Mouse (Mus musculus) spleen, adult 2 months (tissue): ENCODE measurements around the gene Mllt11. TPM values are rescaled to one million over a fixed set of nuclear protein-coding genes. Genes with fewer than 3 reads are reported as not detected.

Experiments
- DNase-seq, 2 experiments: peaks; one replicate each; pipeline versions ENCODE4 v3.0.0 to v3.0.0-alpha.2; 2012 to 2021; ENCODE audit warnings: low spot score in 2 of 2, low read depth in 1 of 2
- H3K27ac ChIP-seq: fragments of 200-500 bp; 2 replicates; pipeline ENCODE4 v1.5.1; 2012; ENCODE audit warnings: low read length, inconsistent platforms; ENCODE audit not compliant: insufficient read depth
- H3K27me3 ChIP-seq: fragments of 200-500 bp; 2 replicates; pipeline ENCODE4 v1.6.1; 2012; ENCODE audit warnings: mild to moderate bottlenecking, moderate library complexity, low read length, inconsistent platforms; ENCODE audit not compliant: control insufficient read depth, insufficient read depth
- H3K36me3 ChIP-seq: fragments of 200-500 bp; 2 replicates; pipeline ENCODE4 v1.6.1; 2012; ENCODE audit warnings: mild to moderate bottlenecking, low read length, inconsistent platforms; ENCODE audit not compliant: control insufficient read depth, insufficient read depth
- H3K4me1 ChIP-seq: fragments of 200-500 bp; 2 replicates; pipeline ENCODE4 v1.6.1; 2011; ENCODE audit warnings: inconsistent platforms; ENCODE audit not compliant: control insufficient read depth, insufficient read depth, insufficient read length
- H3K4me3 ChIP-seq: fragments of 200-500 bp; 2 replicates; pipeline ENCODE4 v1.5.1; 2011; ENCODE audit warnings: mild to moderate bottlenecking, inconsistent platforms; ENCODE audit not compliant: insufficient read depth, insufficient read length; ENCODE audit errors: extremely low read depth
- CTCF ChIP-seq: fragments of 200-500 bp; IDR thresholded peaks from 2 replicates; pipeline ENCODE4 v1.5.1; 2011; ENCODE audit warnings: mild to moderate bottlenecking, inconsistent platforms; ENCODE audit not compliant: insufficient read depth, insufficient read length, insufficient replicate concordance; ENCODE audit errors: extremely low read depth
- POLR2A ChIP-seq: fragments of 200-500 bp; IDR thresholded peaks from 2 replicates; pipeline ENCODE4 v1.6.1; 2011; ENCODE audit warnings: low read depth, low read length, inconsistent platforms
- WGBS: fragments of 180-500 bp; shearing (Covaris S2); methylation state at CpG from one replicate; pipeline ENCODE4 v1.1.7; 2018; 5-methylcytosine and 5-hydroxymethylcytosine counted together
- polyA plus RNA-seq: library from polyadenylated mRNA; depleted of rRNA; stranded (reverse); fragments of >200 nt; gene quantifications from 2 replicates; pipeline ENCODE4 v1.2.3, GENCODE M21; 2012

The Mllt11 gene
- polyA plus RNA-seq, 1 experiment, result 16.2 TPM

DNA sequence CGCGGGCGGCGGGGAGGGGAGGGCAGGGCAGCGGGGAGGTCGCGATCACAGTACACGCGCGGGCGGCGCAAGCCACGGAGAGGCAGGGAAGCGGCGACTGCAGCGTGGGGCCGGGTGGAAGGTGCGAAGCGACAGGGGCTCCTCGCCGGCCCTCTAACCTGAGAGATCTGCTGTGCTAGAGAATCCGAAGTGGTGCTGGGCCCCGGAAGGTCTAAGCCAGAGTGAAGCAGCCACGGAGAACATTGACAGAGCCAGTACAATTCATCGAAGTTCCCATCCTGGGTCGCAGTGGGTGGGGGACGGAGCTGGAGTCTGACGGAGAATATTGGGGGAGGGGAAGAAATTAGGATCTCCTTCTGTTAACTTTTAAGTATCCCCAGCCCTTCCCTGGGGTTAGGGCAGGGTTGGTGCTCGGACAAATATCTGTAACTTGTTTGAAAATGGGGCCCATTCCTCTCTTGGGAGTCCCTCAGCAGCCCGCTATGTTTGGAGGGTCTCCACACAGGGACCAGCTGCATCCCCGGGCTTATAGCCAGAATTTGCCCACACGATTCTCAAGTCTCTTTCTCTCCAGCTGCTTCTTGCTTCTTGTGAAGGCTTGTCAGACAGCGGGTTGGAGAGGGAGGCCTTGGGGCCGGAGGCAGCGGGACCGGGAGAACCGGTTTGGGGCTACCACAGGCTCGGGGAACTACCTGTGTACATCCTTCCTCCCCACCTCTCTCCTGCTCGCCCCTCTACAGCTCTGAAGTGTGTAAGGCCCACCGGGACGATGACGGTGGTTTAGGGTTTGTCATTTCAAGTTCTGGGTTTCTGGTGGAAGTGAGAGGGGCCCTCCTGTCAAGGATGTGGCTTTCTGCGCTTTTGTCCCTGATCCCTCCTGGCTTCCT lies 2.8 kb downstream of the Mllt11 start:
- Histone ChIP-seq H3K27me3 (no peaks in the 10 kb centered on the region), H3K4me1 (peaks cover 15% of the 10 kb centered on the region), H3K4me3 (peak overlapping the region; percentile 80), H3K36me3 (peaks cover 23% of the 10 kb centered on the region), H3K27ac (peak overlapping the region; percentile 93)
- DNase-seq, result peak in 1 of 2 experiments; percentile 25
- TF ChIP-seq POLR2A, result no peak; the same call in 1 of the 2 replicates
- no peak for TF ChIP-seq CTCF
- WGBS, result under 1% methylated on average over 43 of the region's 43 CpGs

DNA sequence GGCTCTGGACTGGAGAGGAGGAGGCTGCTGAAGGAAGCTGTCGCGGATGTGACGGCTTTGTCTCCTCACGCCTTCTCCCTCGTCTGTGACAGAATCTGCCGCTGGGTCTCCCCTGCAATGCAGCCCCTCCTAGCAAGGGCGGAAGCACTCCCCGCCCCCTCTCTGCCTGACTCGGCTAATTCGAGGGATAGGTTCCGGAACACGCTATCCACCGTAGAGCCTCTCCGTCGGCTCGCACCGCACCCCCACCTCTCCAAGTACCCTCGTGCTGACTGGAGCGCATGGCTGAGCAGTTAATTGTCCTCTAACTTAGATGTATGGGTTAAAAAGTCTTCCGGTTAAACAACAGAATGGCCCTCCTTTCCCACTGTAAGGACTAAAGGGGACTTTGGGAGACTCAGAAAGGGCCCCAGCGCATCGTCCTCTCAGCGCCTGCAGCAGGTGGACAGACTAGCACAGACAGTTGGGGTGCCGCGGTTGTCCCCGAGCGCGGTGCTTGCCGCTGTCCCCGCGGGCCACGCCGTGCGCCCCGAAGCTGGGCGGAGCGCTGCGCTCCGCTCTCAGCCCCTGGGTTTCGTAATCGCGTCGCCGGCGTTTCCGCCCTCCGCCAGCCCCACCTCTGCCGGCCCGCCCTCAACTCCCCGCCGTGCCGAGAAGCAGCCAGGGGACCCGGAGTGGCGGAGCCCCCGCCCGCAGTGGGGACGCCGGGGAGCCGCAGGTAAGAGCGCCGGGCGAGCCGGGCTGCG lies 3.6 kb downstream of the Mllt11 start, which contains the start of gene Cdc42se1:
Gene Cdc42se1 (plus strand): TSS at position 585 of the 746 bp plus-strand sequence.
- WGBS, result 1% methylated on average over 64 of the region's 64 CpGs
- DNase-seq, result peak; percentile 59 to 89
- peak within 1 kb of the TSS; percentile 80 for H3K4me3 ChIP-seq
- H3K4me1 ChIP-seq, result peaks cover 15% of the 10 kb centered on the region
- peak; percentile 95 for TF ChIP-seq POLR2A
- TF ChIP-seq CTCF, result no peak
- peaks cover 16% of the 10 kb centered on the region for H3K36me3 ChIP-seq
- H3K27ac ChIP-seq, result peak within 1 kb of the TSS; percentile 97
- H3K27me3 ChIP-seq, result no peaks in the 10 kb centered on the region

DNA sequence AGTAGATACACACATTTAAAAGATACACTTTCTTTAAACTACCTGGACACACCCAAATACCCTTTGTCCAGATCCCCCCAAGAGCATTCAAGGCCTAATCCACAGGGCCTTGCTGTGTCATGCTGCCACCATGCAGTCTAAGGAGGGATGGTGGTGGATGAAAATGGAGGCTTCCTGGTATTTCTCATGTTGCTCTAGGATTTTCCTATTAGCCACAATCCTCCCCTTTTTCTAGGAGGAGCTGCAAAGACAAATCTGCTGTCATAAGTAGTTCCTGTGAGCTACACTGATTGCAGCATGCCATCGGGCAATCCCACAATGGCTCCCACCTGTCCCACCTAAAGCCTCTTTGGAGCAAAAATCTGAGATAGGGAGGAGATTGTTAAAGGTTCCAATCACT lies 4.8 kb downstream of the Mllt11 start:
- Histone ChIP-seq H3K27ac (no peak overlapping the region), H3K36me3 (peaks cover 7% of the 10 kb centered on the region), H3K4me3 (no peak overlapping the region), H3K27me3 (no peaks in the 10 kb centered on the region), H3K4me1 (peaks cover 8% of the 10 kb centered on the region; the same call in 1 of the 2 replicates)
- no peak for DNase-seq
- WGBS, result 52% methylated on average over 1 of the region's 1 CpGs
- TF ChIP-seq POLR2A (no peak), CTCF (no peak)

DNA sequence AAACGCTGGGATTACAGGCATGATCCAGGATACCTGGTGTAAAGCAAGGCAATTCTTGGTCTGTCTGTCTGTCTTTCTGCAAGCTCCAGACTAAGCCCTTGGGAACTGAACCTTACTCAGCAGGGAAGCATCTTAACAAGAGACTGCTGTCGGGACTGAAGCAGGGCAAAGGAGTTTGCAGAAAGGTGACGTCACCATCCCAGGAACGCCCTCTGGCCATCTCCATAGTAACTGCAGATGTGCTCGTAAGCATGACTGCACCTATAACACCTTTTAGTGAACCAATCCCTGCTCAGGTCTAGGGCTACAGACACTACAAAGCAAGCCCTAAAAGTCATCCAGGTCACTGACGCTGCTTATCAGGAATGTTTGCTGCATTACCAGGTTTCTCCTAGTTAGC lies 7.7 kb downstream of the Mllt11 start:
- Histone ChIP-seq H3K4me1 (no peaks in the 10 kb centered on the region), H3K4me3 (no peak overlapping the region), H3K27ac (no peak overlapping the region), H3K27me3 (no peaks in the 10 kb centered on the region), H3K36me3 (peaks cover 4% of the 10 kb centered on the region)
- TF ChIP-seq POLR2A (no peak), CTCF (no peak)
- DNase-seq, result no peak
- WGBS, result 85% methylated on average over 6 of the region's 6 CpGs

- WGBS, result 84% methylated on average over 2 of the region's 2 CpGs
- Histone ChIP-seq H3K27ac (no peak overlapping the region), H3K27me3 (no peaks in the 10 kb centered on the region), H3K4me3 (no peak overlapping the region), H3K36me3 (peaks cover 4% of the 10 kb centered on the region), H3K4me1 (no peaks in the 10 kb centered on the region)
- TF ChIP-seq POLR2A (no peak), CTCF (no peak)
- no peak for DNase-seq
Measured at GRCm38 (mm10) chr3:95223041-95223440, 8.9 kb downstream of the Mllt11 start.

- Histone ChIP-seq H3K36me3 (peaks cover 11% of the 10 kb centered on the region), H3K4me1 (no peaks in the 10 kb centered on the region), H3K27ac (peak overlapping the region; percentile 100), H3K27me3 (no peaks in the 10 kb centered on the region), H3K4me3 (0 out of 2 replicates have a peak overlapping the region, but pooled peaks have one; percentile 14)
- WGBS, result 60% methylated on average over 6 of the region's 6 CpGs
- DNase-seq, result no peak
- TF ChIP-seq POLR2A, result no peak
- no peak for TF ChIP-seq CTCF
Measured at GRCm38 (mm10) chr3:95218466-95219137, 13.4 kb downstream of the Mllt11 start.
